ENCODE assay signal across 29 mouse cellular contexts in genomic region chr2:25785573-25786322, GRCm38 (mm10). TPM values are rescaled to one million over a fixed set of nuclear protein-coding genes. Genes with fewer than 3 reads are reported as not detected.
DNase-seq lines count a peak whose midpoint lies in the region; ATAC-seq and TF ChIP-seq lines count a peak whose summit lies in the region.
"Had no signal": no experiment of that assay in that cellular context is flagged by ENCODE, and none has a peak within 500 bp of the region (broad histone marks: within the 10 kb centered on the region; RNA-seq: fewer than 3 reads in every experiment).

No protein-coding gene starts in this region.

- no peak overlapping the region for H3K4me3 ChIP-seq in forebrain, embryonic 14.5 days (ENCODE audit: low read depth, low read length)
- H3K4me3 ChIP-seq in forebrain, embryonic 12.5 days (replicated peaks): no peak overlapping the region
- H3K4me3 ChIP-seq in lung, postnatal 0 days (ENCODE audit: low read depth, low read length): no peak overlapping the region
- H3K4me3 ChIP-seq: embryonic facial prominence, embryonic 12.5 days; heart, embryonic 10.5 days; intestine, embryonic 15.5 days; limb, embryonic 13.5 days; liver, embryonic 13.5 days had no signal

- H3K27me3 ChIP-seq in forebrain, embryonic 14.5 days (replicated peaks; ENCODE audit: control insufficient read depth, insufficient read depth, low read length): no peaks in the 10 kb centered on the region
- peaks cover 3% of the 10 kb centered on the region; the same call in 1 of the 2 replicates for H3K27me3 ChIP-seq in forebrain, embryonic 12.5 days
- no peaks in the 10 kb centered on the region for H3K27me3 ChIP-seq in lung, postnatal 0 days (replicated peaks; ENCODE audit: insufficient read depth, low read length)
- H3K27me3 ChIP-seq: embryonic facial prominence, embryonic 12.5 days; intestine, embryonic 15.5 days; limb, embryonic 13.5 days; liver, embryonic 13.5 days had no signal

- peak; percentile 7 for DNase-seq in forebrain, embryonic 14.5 days (ENCODE audit: low spot score)
- peak; percentile 77 for DNase-seq in lung, postnatal 0 days (ENCODE audit: low spot score)
- DNase-seq in lung, adult 18-20 months: no peak
- DNase-seq in embryo, embryonic 10 days (ENCODE audit: low spot score): peak; percentile 20
- peak; percentile 32 for DNase-seq in mesoderm, embryonic 11.5 days (ENCODE audit: low read depth, low spot score)
- DNase-seq: adrenal gland, postnatal 10 days; cerebellum, adult 11 months; cerebellum, postnatal 25 days; kidney, adult 9 months; kidney, postnatal 25 days; layer of hippocampus, adult 9-11 months; liver, embryonic 13.5 days; midbrain, embryonic 14.5 days; retina, postnatal 1 day; thymus, postnatal 25 days had no signal

- no peak for ATAC-seq in forebrain, embryonic 14.5 days
- no peak for ATAC-seq in forebrain, embryonic 12.5 days (ENCODE audit: low FRiP score)
- peak; percentile 86 for ATAC-seq in lung, postnatal 0 days
- ATAC-seq in megakaryocyte, adult 5-6 weeks (ENCODE audit: poor library complexity, severe bottlenecking): no peak
- ATAC-seq: CD4-positive, CD25-positive, alpha-beta regulatory T cell, adult 4 months; forebrain, embryonic 16.5 days; intestine, embryonic 15.5 days; Patski had no signal

- H3K4me1 ChIP-seq in forebrain, embryonic 14.5 days (ENCODE audit: control insufficient read depth, insufficient read depth, low read length): no peaks in the 10 kb centered on the region
- no peaks in the 10 kb centered on the region for H3K4me1 ChIP-seq in forebrain, embryonic 12.5 days
- H3K4me1 ChIP-seq in lung, postnatal 0 days (ENCODE audit: insufficient read depth, low read depth, low read length): no peaks in the 10 kb centered on the region
- H3K4me1 ChIP-seq: embryonic facial prominence, embryonic 12.5 days; intestine, embryonic 15.5 days; limb, embryonic 13.5 days had no signal

- TF ChIP-seq CTCF in lung, postnatal 0 days (IDR thresholded peaks at IDR 0.05): no peak

- H3K9me3 ChIP-seq in forebrain, embryonic 14.5 days (replicated peaks; ENCODE audit: control insufficient read depth, low read length): no peaks in the 10 kb centered on the region
- H3K9me3 ChIP-seq in forebrain, embryonic 12.5 days: no peaks in the 10 kb centered on the region
- no peaks in the 10 kb centered on the region for H3K9me3 ChIP-seq in lung, postnatal 0 days (ENCODE audit: low read length)
- H3K9me3 ChIP-seq: embryonic facial prominence, embryonic 12.5 days; heart, embryonic 10.5 days; intestine, embryonic 15.5 days; limb, embryonic 13.5 days; liver, embryonic 13.5 days had no signal

- no peaks in the 10 kb centered on the region for H3K36me3 ChIP-seq in forebrain, embryonic 14.5 days (ENCODE audit: control insufficient read depth, insufficient read depth, low read length)
- no peaks in the 10 kb centered on the region for H3K36me3 ChIP-seq in forebrain, embryonic 12.5 days (replicated peaks)
- H3K36me3 ChIP-seq in lung, postnatal 0 days (ENCODE audit: insufficient read depth, low read length): no peaks in the 10 kb centered on the region
- H3K36me3 ChIP-seq: embryonic facial prominence, embryonic 12.5 days; heart, embryonic 10.5 days; intestine, embryonic 15.5 days; limb, embryonic 13.5 days; liver, embryonic 13.5 days had no signal

- 70% methylated on average over 5 of the region's 5 CpGs for WGBS in forebrain, embryonic 14.5 days
- WGBS in forebrain, embryonic 12.5 days: 76% methylated on average over 5 of the region's 5 CpGs
- WGBS in lung, postnatal 0 days: 51% methylated on average over 5 of the region's 5 CpGs

- H3K4me2 ChIP-seq in forebrain, embryonic 14.5 days (ENCODE audit: low read length): no peak overlapping the region
- H3K4me2 ChIP-seq in forebrain, embryonic 12.5 days: no peak overlapping the region
- H3K4me2 ChIP-seq in lung, postnatal 0 days (replicated peaks; ENCODE audit: low read depth, low read length): no peak overlapping the region
- H3K4me2 ChIP-seq: embryonic facial prominence, embryonic 12.5 days; hindbrain, embryonic 14.5 days; intestine, embryonic 15.5 days; limb, embryonic 13.5 days; liver, embryonic 13.5 days had no signal

- TF ChIP-seq EP300 in lung, postnatal 0 days (IDR thresholded peaks at IDR 0.05): 0 out of 2 replicates have a peak, but pooled peaks have one; percentile 37

- no peak overlapping the region for H3K9ac ChIP-seq in forebrain, embryonic 14.5 days (ENCODE audit: low read length)
- H3K9ac ChIP-seq in forebrain, embryonic 12.5 days: no peak overlapping the region
- no peak overlapping the region for H3K9ac ChIP-seq in lung, postnatal 0 days (replicated peaks; ENCODE audit: low read depth)
- H3K9ac ChIP-seq: embryonic facial prominence, embryonic 12.5 days; hindbrain, embryonic 14.5 days; intestine, embryonic 15.5 days; limb, embryonic 13.5 days; liver, embryonic 13.5 days had no signal

- H3K27ac ChIP-seq in forebrain, embryonic 14.5 days (ENCODE audit: low read depth, low read length): no peak overlapping the region
- no peak overlapping the region for H3K27ac ChIP-seq in forebrain, embryonic 12.5 days
- H3K27ac ChIP-seq in lung, postnatal 0 days (ENCODE audit: low read length): no peak overlapping the region
- H3K27ac ChIP-seq: embryonic facial prominence, embryonic 12.5 days; hindbrain, embryonic 14.5 days; intestine, embryonic 15.5 days; limb, embryonic 13.5 days; liver, embryonic 13.5 days; stomach, postnatal 0 days had no signal

RNA-seq across cellular contexts. Expression of gene Gm13539, which starts 3.7 kb away (rescaled TPM):
- not detected in 2 replicates for polyA plus RNA-seq in forebrain, embryonic 14.5 days (2014; fragmentation: Nextera tagmentation; extraction: Ambion mirVana)
- polyA plus RNA-seq in forebrain, embryonic 12.5 days (2016; fragmentation: Nextera tagmentation; extraction: Ambion mirVana): not detected in 2 replicates
- polyA plus RNA-seq in lung, postnatal 0 days (2015; fragmentation: Nextera tagmentation; extraction: Ambion mirVana): 0.51 and 0.95 TPM in 2 replicates
- total RNA-seq in megakaryocyte, adult 5-6 weeks (2015): not detected in 2 replicates
- total RNA-seq in megakaryocyte, adult 5-6 weeks (2017): not detected in 2 replicates
- total RNA-seq: adrenal gland, postnatal 10 days; ES-E14; gastrocnemius, postnatal 36 days; heart, postnatal 10 days had no signal
- polyA plus RNA-seq: CD4-positive, CD25-positive, alpha-beta regulatory T cell, adult 4 months; embryonic facial prominence, embryonic 12.5 days; forebrain, embryonic 16.5 days; heart, embryonic 10.5 days; hindbrain, embryonic 14.5 days; intestine, embryonic 15.5 days; limb, embryonic 13.5 days; liver, embryonic 13.5 days; midbrain, embryonic 14.5 days; Patski had no signal

RNA-seq across cellular contexts. Expression of gene Lcn11, which starts 8.9 kb away (rescaled TPM):
- polyA plus RNA-seq in forebrain, embryonic 14.5 days (2014; fragmentation: Nextera tagmentation; extraction: Ambion mirVana): not detected in 2 replicates
- not detected in 2 replicates for polyA plus RNA-seq in forebrain, embryonic 12.5 days (2016; fragmentation: Nextera tagmentation; extraction: Ambion mirVana)
- not detected in 2 replicates for polyA plus RNA-seq in lung, postnatal 0 days (2015; fragmentation: Nextera tagmentation; extraction: Ambion mirVana)
- total RNA-seq in megakaryocyte, adult 5-6 weeks (2015): not detected in 2 replicates
- not detected in 2 replicates for total RNA-seq in megakaryocyte, adult 5-6 weeks (2017)
- total RNA-seq: adrenal gland, postnatal 10 days; ES-E14; gastrocnemius, postnatal 36 days; heart, postnatal 10 days had no signal
- polyA plus RNA-seq: CD4-positive, CD25-positive, alpha-beta regulatory T cell, adult 4 months; embryonic facial prominence, embryonic 12.5 days; forebrain, embryonic 16.5 days; heart, embryonic 10.5 days; hindbrain, embryonic 14.5 days; intestine, embryonic 15.5 days; limb, embryonic 13.5 days; liver, embryonic 13.5 days; midbrain, embryonic 14.5 days; Patski; stomach, postnatal 0 days had no signal

RNA-seq across cellular contexts. Expression of gene Lcn3, which starts 20.4 kb away (rescaled TPM):
- polyA plus RNA-seq in forebrain, embryonic 14.5 days (2014; fragmentation: Nextera tagmentation; extraction: Ambion mirVana): not detected in 2 replicates
- not detected in 2 replicates for polyA plus RNA-seq in forebrain, embryonic 12.5 days (2016; fragmentation: Nextera tagmentation; extraction: Ambion mirVana)
- polyA plus RNA-seq in lung, postnatal 0 days (2015; fragmentation: Nextera tagmentation; extraction: Ambion mirVana): not detected in 2 replicates
- not detected in 2 replicates for total RNA-seq in megakaryocyte, adult 5-6 weeks (2015)
- not detected in 2 replicates for total RNA-seq in megakaryocyte, adult 5-6 weeks (2017)
- total RNA-seq: adrenal gland, postnatal 10 days; ES-E14; gastrocnemius, postnatal 36 days; heart, postnatal 10 days had no signal
- polyA plus RNA-seq: CD4-positive, CD25-positive, alpha-beta regulatory T cell, adult 4 months; embryonic facial prominence, embryonic 12.5 days; forebrain, embryonic 16.5 days; heart, embryonic 10.5 days; hindbrain, embryonic 14.5 days; intestine, embryonic 15.5 days; limb, embryonic 13.5 days; liver, embryonic 13.5 days; midbrain, embryonic 14.5 days; Patski; stomach, postnatal 0 days had no signal

RNA-seq across cellular contexts. Expression of gene Glt6d1, which starts 29.9 kb away (rescaled TPM):
- not detected in 2 replicates for polyA plus RNA-seq in forebrain, embryonic 14.5 days (2014; fragmentation: Nextera tagmentation; extraction: Ambion mirVana)
- polyA plus RNA-seq in forebrain, embryonic 12.5 days (2016; fragmentation: Nextera tagmentation; extraction: Ambion mirVana): not detected in 2 replicates
- not detected in 2 replicates for polyA plus RNA-seq in lung, postnatal 0 days (2015; fragmentation: Nextera tagmentation; extraction: Ambion mirVana)
- total RNA-seq in megakaryocyte, adult 5-6 weeks (2015): not detected in 2 replicates
- not detected in 2 replicates for total RNA-seq in megakaryocyte, adult 5-6 weeks (2017)
- total RNA-seq: adrenal gland, postnatal 10 days; ES-E14; gastrocnemius, postnatal 36 days; heart, postnatal 10 days had no signal
- polyA plus RNA-seq: CD4-positive, CD25-positive, alpha-beta regulatory T cell, adult 4 months; embryonic facial prominence, embryonic 12.5 days; forebrain, embryonic 16.5 days; heart, embryonic 10.5 days; hindbrain, embryonic 14.5 days; intestine, embryonic 15.5 days; limb, embryonic 13.5 days; liver, embryonic 13.5 days; midbrain, embryonic 14.5 days; Patski; stomach, postnatal 0 days had no signal

RNA-seq across cellular contexts. Expression of gene Lcn9, which starts 37.2 kb away (rescaled TPM):
- polyA plus RNA-seq in forebrain, embryonic 14.5 days (2014; fragmentation: Nextera tagmentation; extraction: Ambion mirVana): not detected in 2 replicates
- polyA plus RNA-seq in forebrain, embryonic 12.5 days (2016; fragmentation: Nextera tagmentation; extraction: Ambion mirVana): not detected in 2 replicates
- polyA plus RNA-seq in lung, postnatal 0 days (2015; fragmentation: Nextera tagmentation; extraction: Ambion mirVana): not detected in 2 replicates
- not detected in 2 replicates for total RNA-seq in megakaryocyte, adult 5-6 weeks (2015)
- not detected in 2 replicates for total RNA-seq in megakaryocyte, adult 5-6 weeks (2017)
- total RNA-seq: adrenal gland, postnatal 10 days; ES-E14; gastrocnemius, postnatal 36 days; heart, postnatal 10 days had no signal
- polyA plus RNA-seq: CD4-positive, CD25-positive, alpha-beta regulatory T cell, adult 4 months; embryonic facial prominence, embryonic 12.5 days; forebrain, embryonic 16.5 days; heart, embryonic 10.5 days; hindbrain, embryonic 14.5 days; intestine, embryonic 15.5 days; limb, embryonic 13.5 days; liver, embryonic 13.5 days; midbrain, embryonic 14.5 days; Patski; stomach, postnatal 0 days had no signal

Comparison
In these comparisons a context has a peak if more than half of its experiments do, and no peak if none do; other contexts are left out.
1. DNase-seq: peak in forebrain, embryonic 14.5 days (single experiment), lung, postnatal 0 days (single experiment), embryo, embryonic 10 days (single experiment) and mesoderm, embryonic 11.5 days (single experiment); none in lung, adult 18-20 months (0 of 2).